Mouse (Mus musculus) left cerebral cortex, postnatal 25 days (tissue): Measurements from ENCODE around the gene Kcnk6. TPM values are rescaled to one million over a fixed set of nuclear protein-coding genes. Genes with fewer than 3 reads are reported as not detected.
A peak's percentile ranks its signal among the peaks of the same experiment; 100 is the strongest.
"Not testable (repeated sequence)": the region's sequence is repeated elsewhere in the genome, so short reads cannot be mapped to it uniquely, and the experiment has no call there.

ENCODE experiments used
- DNase-seq, 2 experiments: peaks; one replicate each; pipeline ENCODE4 v3.0.0; 2022; ENCODE audit warnings: low spot score in 2 of 2, mixed read lengths in 1 of 2
- intact Hi-C: fragments of 180-260 bp; cut with DNase I; formaldehyde crosslinking; loops from one replicate; pipeline ENCODE4 v1.15.1; 2025
- total RNA-seq, 2 experiments: library from RNA; stranded (reverse); gene quantifications; 2 replicates each; pipeline ENCODE4 v1.2.3; 2021

Kcnk6 gene
- total RNA-seq, 2 experiments from 2014 or later = 2.2 to 3.2 TPM

DNA sequence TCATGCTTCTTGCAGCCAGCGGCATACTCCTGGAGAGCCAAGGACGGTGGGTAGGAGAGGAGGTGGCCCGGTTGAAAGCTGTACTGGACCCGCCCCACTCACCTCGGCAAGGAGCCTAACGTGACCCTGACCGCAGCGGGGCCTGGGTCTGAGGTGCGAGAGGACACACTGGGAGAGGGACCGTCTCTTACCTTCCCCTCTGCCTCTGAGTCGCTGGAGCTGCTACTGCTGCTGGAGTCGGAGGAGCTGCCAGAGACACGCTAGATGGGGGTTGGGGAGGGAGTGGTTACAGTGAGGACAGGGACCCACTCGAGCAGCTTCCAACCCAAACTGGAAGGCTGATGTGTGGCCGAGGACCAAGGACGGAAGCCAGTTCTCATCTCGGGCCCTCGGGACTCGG, 15.4 kb upstream of the Kcnk6 start:
- intact Hi-C loops = loop anchor here (2.0 to 5.0 kb wide), 2 partner anchors 49 to 195 kb away; no protein-coding TSS in a partner anchor

GRCm38 (mm10) chr7:29247314-29247700, 15.0 kb upstream of the Kcnk6 start:
- DNase-seq = peak; percentile 53 to 60
- intact Hi-C loops = loop anchor here (2.0 to 5.0 kb wide), 2 partner anchors 49 to 195 kb away; no protein-coding TSS in a partner anchor

More for the DNA sequence above, 15.4 kb upstream of the Kcnk6 start:
- no peak for DNase-seq

GRCm38 (mm10) chr7:29246619-29247313, 14.5 kb upstream of the Kcnk6 start:
- intact Hi-C loops = loop anchor here (2.0 to 5.0 kb wide), 2 partner anchors 50 to 194 kb away; no protein-coding TSS in a partner anchor
- no peak for DNase-seq

DNA sequence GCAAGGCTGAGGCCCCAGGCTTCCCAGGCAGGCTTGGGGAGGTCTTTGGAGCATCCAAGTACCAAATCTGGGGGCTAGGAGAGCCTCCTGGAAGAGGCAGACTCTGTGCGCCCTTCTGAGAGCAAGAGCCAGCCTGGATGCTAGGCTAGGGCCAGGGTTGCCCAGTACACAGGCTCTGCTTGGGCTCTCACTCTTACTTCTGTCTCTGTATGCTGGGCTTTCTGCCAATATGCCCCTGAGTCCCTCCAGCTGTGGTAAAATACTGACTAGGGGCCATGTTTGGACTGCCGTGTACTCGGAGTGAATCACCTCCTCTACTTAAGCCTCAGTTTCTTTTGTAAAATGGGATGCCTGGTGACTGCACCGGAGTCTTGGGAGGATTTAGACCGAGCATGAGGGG, 13.7 kb upstream of the Kcnk6 start:
- no peak for DNase-seq
- intact Hi-C loops = loop anchor here (2.0 to 5.0 kb wide), 2 partner anchors 51 to 194 kb away; no protein-coding TSS in a partner anchor

DNA sequence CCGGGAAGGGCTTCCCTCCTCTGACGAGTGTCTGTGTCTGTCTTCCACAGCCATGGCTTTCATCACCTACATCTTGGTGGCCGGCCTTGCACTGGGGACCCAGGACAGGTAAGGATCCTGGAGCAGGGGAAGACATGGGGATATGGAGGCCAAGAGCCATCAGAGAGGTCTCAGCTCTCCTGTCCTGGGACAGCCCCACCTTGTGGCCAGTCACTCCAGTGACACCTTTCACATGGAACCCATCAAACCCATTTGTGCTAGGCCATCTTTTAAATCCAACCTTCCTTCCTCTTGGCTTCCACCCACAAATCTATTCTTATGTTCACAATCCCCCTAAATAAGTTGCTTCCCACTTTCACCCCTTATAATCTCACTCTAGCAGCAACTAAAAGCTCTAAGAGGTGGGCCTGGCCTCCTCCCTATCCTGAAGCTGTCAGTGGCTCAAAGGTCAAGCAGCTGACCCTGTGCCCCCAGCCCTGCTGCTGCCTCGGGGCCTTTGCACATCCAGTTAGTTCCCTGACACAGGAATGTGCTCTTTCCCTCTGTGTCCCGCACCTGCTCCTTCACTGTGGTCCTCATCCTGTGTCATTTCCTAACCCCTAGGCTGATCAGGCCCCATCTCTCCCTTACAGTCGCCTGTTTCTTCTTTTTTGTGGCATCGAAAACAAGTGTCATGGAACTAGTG, 12.6 kb upstream of the Kcnk6 start:
- intact Hi-C loops = loop anchor here (5.0 kb wide), 2 partner anchors 117 to 193 kb away; no protein-coding TSS in a partner anchor
- DNase-seq = no peak

- intact Hi-C loops = loop anchor here (1.0 kb wide), 1 partner anchor 58 kb away; the partner anchor contains the start of gene Psmd8
- peak; percentile 96 to 99 for DNase-seq
Observed at GRCm38 (mm10) chr7:29238019-29238967, 6.0 kb upstream of the Kcnk6 start, which contains the start of gene Yif1b. Yif1b (plus strand) TSS chr7:29238329.

GRCm38 (mm10) chr7:29237596-29237995, 5.3 kb upstream of the Kcnk6 start:
- DNase-seq, intact Hi-C loops: not testable (repeated sequence)

- no peak for DNase-seq
- intact Hi-C loops = no loop called here
Observed at GRCm38 (mm10) chr7:29236593-29236992, 4.3 kb upstream of the Kcnk6 start.

DNA sequence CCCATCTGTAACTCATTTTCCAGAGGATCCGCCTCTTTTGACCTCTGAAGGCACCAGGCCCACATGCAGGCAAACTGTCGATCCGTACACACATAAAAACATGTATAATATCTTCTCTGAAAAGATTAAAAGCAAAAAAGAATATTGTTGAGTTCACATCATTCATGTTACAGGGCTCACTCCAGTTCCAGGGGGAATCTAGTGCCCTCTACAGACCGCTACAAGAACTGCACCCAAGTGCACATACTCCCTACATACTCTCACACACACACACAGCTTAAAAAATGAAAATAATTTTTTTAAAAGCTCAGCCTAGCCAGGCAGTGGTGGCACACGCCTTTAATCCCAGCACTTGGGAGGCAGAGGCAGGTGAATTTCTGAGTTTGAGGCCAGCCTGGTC, 2.3 kb upstream of the Kcnk6 start:
- intact Hi-C loops = no loop called here
- DNase-seq = no peak

GRCm38 (mm10) chr7:29233745-29234144, 1.4 kb upstream of the Kcnk6 start:
- intact Hi-C loops = no loop called here

GRCm38 (mm10) chr7:29231517-29231916, 798 bp downstream of the Kcnk6 start:
- no peak for DNase-seq
- intact Hi-C loops = no loop called here

More at GRCm38 (mm10) chr7:29233745-29234144, 1.4 kb upstream of the Kcnk6 start:
- DNase-seq = peak in 1 of 2 experiments; percentile 38

GRCm38 (mm10) chr7:29230560-29230959, 1.8 kb downstream of the Kcnk6 start:
- intact Hi-C loops = no loop called here
- no peak for DNase-seq

GRCm38 (mm10) chr7:29228202-29228601, 4.1 kb downstream of the Kcnk6 start:
- intact Hi-C loops = no loop called here

DNA sequence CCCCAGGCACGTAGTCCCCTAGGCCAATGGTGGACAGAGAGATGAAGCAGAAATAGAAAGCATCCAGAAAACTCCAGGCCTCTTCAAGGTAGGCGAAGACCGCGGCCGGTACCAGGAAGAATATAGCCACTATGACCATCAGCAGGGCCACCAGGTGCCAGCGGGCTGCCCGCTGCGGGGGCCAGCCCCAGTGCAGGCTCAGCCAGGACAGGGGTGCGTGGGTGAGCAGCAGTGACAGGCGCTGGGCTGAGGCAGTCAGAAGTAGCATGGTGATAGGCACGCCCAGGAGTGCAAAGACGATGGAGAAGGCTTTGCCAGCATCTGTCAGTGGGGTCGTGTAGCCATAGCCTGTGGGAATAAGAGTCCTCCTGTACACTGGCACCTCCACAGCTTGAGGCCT, 6.8 kb downstream of the Kcnk6 start:
- intact Hi-C loops = no loop called here
- DNase-seq = no peak

More at GRCm38 (mm10) chr7:29228202-29228601, 4.1 kb downstream of the Kcnk6 start:
- no peak for DNase-seq

GRCm38 (mm10) chr7:29224756-29225394, 7.4 kb downstream of the Kcnk6 start:
- DNase-seq = no peak
- intact Hi-C loops = no loop called here

DNA sequence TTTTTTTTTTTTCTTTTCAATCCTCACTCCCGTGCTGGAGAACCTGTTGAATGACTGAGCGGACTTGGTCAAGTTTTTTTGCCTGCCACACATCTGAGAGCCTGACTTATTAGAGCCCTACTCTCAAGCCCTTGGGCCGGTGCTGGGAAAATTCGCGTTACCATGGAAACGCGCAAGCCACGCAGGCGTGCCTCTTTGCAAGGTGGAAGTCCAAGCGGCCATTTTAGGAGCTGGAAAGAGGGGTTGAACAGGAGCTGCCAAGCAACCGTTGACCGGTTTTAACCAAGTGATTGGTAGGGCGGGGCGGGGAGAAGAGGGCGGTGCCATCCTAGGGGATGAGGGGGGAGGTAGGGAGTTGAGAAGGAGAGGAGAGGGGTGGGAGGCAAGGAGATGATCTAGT, 17.5 kb downstream of the Kcnk6 start:
- DNase-seq = no peak

GRCm38 (mm10) chr7:29214236-29214635, 18.1 kb downstream of the Kcnk6 start:
- intact Hi-C loops = no loop called here

More for the DNA sequence above, 17.5 kb downstream of the Kcnk6 start:
- intact Hi-C loops = no loop called here

GRCm38 (mm10) chr7:29213675-29214082, 18.6 kb downstream of the Kcnk6 start, which contains the start of gene Catsperg1:
Catsperg1 (minus strand) TSS chr7:29214035.
- intact Hi-C loops = no loop called here
- DNase-seq = no peak

More at GRCm38 (mm10) chr7:29214236-29214635, 18.1 kb downstream of the Kcnk6 start:
- no peak for DNase-seq
